Mouse (Mus musculus): ENCODE measurements around the gene Tmem108. TPM values are rescaled to one million over a fixed set of nuclear protein-coding genes. Genes with fewer than 3 reads are reported as not detected.

Gene Tmem108
- polyA plus RNA-seq, 1 experiment from 2014 or later: 108 TPM

- no peak overlapping the region for H3K4me3 ChIP-seq (ENCODE audit: low read depth, low read length)
- H3K36me3 ChIP-seq (ENCODE audit: control insufficient read depth, insufficient read depth, low read length): no peaks in the 10 kb centered on the region
- H3K9ac ChIP-seq (ENCODE audit: low read depth, low read length): no peak overlapping the region
- no peak for ATAC-seq (replicated peaks; ENCODE audit: insufficient number of reproducible peaks, low FRiP score, low TSS enrichment)
- H3K27me3 ChIP-seq (ENCODE audit: control insufficient read depth, insufficient read depth, low read length): no peaks in the 10 kb centered on the region
- H3K9me3 ChIP-seq (replicated peaks; ENCODE audit: control insufficient read depth, low read length): no peaks in the 10 kb centered on the region
- H3K27ac ChIP-seq (ENCODE audit: low read depth, low read length): no peak overlapping the region
- peaks cover 6% of the 10 kb centered on the region; the same call in 1 of the 2 replicates for H3K4me1 ChIP-seq (ENCODE audit: control insufficient read depth, insufficient read depth, low read length)
- WGBS (ENCODE audit: insufficient replicate concordance): 93% methylated on average over 6 of the region's 6 CpGs
- no peak overlapping the region for H3K4me2 ChIP-seq
Observed at GRCm38 (mm10) chr9:103536059-103536634, 225.5 kb downstream of the Tmem108 start.

GRCm38 (mm10) chr9:103525041-103525537 is 236.5 kb downstream of the Tmem108 start:
- ATAC-seq (replicated peaks; ENCODE audit: insufficient number of reproducible peaks, low FRiP score, low TSS enrichment): no peak; the same call in 1 of the 2 replicates
- Histone ChIP-seq H3K9me3 (replicated peaks; ENCODE audit: control insufficient read depth, low read length) (no peaks in the 10 kb centered on the region), H3K27ac (ENCODE audit: low read depth, low read length) (0 out of 2 replicates have a peak overlapping the region, but pooled peaks have one; percentile 50), H3K4me3 (ENCODE audit: low read depth, low read length) (no peak overlapping the region), H3K27me3 (ENCODE audit: control insufficient read depth, insufficient read depth, low read length) (no peaks in the 10 kb centered on the region), H3K36me3 (ENCODE audit: control insufficient read depth, insufficient read depth, low read length) (no peaks in the 10 kb centered on the region), H3K9ac (ENCODE audit: low read depth, low read length) (no peak overlapping the region), H3K4me1 (ENCODE audit: control insufficient read depth, insufficient read depth, low read length) (peaks cover 10% of the 10 kb centered on the region), H3K4me2 (no peak overlapping the region)
- 30% methylated on average over 10 of the region's 10 CpGs for WGBS (ENCODE audit: insufficient replicate concordance)

GRCm38 (mm10) chr9:103524600-103524999 is 237.0 kb downstream of the Tmem108 start:
- Histone ChIP-seq H3K9me3 (replicated peaks; ENCODE audit: control insufficient read depth, low read length) (no peaks in the 10 kb centered on the region), H3K27ac (ENCODE audit: low read depth, low read length) (no peak overlapping the region), H3K4me1 (ENCODE audit: control insufficient read depth, insufficient read depth, low read length) (peaks cover 10% of the 10 kb centered on the region), H3K4me3 (ENCODE audit: low read depth, low read length) (no peak overlapping the region), H3K4me2 (no peak overlapping the region), H3K36me3 (ENCODE audit: control insufficient read depth, insufficient read depth, low read length) (no peaks in the 10 kb centered on the region), H3K9ac (ENCODE audit: low read depth, low read length) (no peak overlapping the region), H3K27me3 (ENCODE audit: control insufficient read depth, insufficient read depth, low read length) (no peaks in the 10 kb centered on the region)
- no peak for ATAC-seq (replicated peaks; ENCODE audit: insufficient number of reproducible peaks, low FRiP score, low TSS enrichment)
- 45% methylated on average over 5 of the region's 5 CpGs for WGBS (ENCODE audit: insufficient replicate concordance)

- H3K4me2 ChIP-seq: no peak overlapping the region
- WGBS (ENCODE audit: insufficient replicate concordance): 66% methylated on average over 7 of the region's 7 CpGs
- H3K36me3 ChIP-seq (ENCODE audit: control insufficient read depth, insufficient read depth, low read length): no peaks in the 10 kb centered on the region
- no peak overlapping the region for H3K9ac ChIP-seq (ENCODE audit: low read depth, low read length)
- H3K4me3 ChIP-seq (ENCODE audit: low read depth, low read length): no peak overlapping the region
- no peak overlapping the region for H3K27ac ChIP-seq (ENCODE audit: low read depth, low read length)
- peaks cover 10% of the 10 kb centered on the region for H3K4me1 ChIP-seq (ENCODE audit: control insufficient read depth, insufficient read depth, low read length)
- no peaks in the 10 kb centered on the region; the same call in 1 of the 2 replicates for H3K9me3 ChIP-seq (replicated peaks; ENCODE audit: control insufficient read depth, low read length)
- no peak for ATAC-seq (replicated peaks; ENCODE audit: insufficient number of reproducible peaks, low FRiP score, low TSS enrichment)
- H3K27me3 ChIP-seq (ENCODE audit: control insufficient read depth, insufficient read depth, low read length): no peaks in the 10 kb centered on the region
Observed at GRCm38 (mm10) chr9:103523742-103524403, 237.8 kb downstream of the Tmem108 start.

- Histone ChIP-seq H3K27me3 (ENCODE audit: control insufficient read depth, insufficient read depth, low read length) (no peaks in the 10 kb centered on the region), H3K9me3 (replicated peaks; ENCODE audit: control insufficient read depth, low read length) (no peaks in the 10 kb centered on the region; the same call in 1 of the 2 replicates), H3K4me1 (ENCODE audit: control insufficient read depth, insufficient read depth, low read length) (peaks cover 10% of the 10 kb centered on the region), H3K36me3 (ENCODE audit: control insufficient read depth, insufficient read depth, low read length) (no peaks in the 10 kb centered on the region), H3K4me2 (no peak overlapping the region), H3K9ac (ENCODE audit: low read depth, low read length) (no peak overlapping the region), H3K27ac (ENCODE audit: low read depth, low read length) (no peak overlapping the region), H3K4me3 (ENCODE audit: low read depth, low read length) (no peak overlapping the region)
- no peak for ATAC-seq (replicated peaks; ENCODE audit: insufficient number of reproducible peaks, low FRiP score, low TSS enrichment)
- 55% methylated on average over 6 of the region's 6 CpGs for WGBS (ENCODE audit: insufficient replicate concordance)
Observed at GRCm38 (mm10) chr9:103523008-103523407, 238.6 kb downstream of the Tmem108 start.

- no peak for ATAC-seq (replicated peaks; ENCODE audit: insufficient number of reproducible peaks, low FRiP score, low TSS enrichment)
- Histone ChIP-seq H3K27ac (ENCODE audit: low read depth, low read length) (no peak overlapping the region), H3K27me3 (ENCODE audit: control insufficient read depth, insufficient read depth, low read length) (no peaks in the 10 kb centered on the region), H3K9me3 (replicated peaks; ENCODE audit: control insufficient read depth, low read length) (no peaks in the 10 kb centered on the region; the same call in 1 of the 2 replicates), H3K4me1 (ENCODE audit: control insufficient read depth, insufficient read depth, low read length) (no peaks in the 10 kb centered on the region), H3K4me2 (no peak overlapping the region), H3K36me3 (ENCODE audit: control insufficient read depth, insufficient read depth, low read length) (no peaks in the 10 kb centered on the region), H3K4me3 (ENCODE audit: low read depth, low read length) (no peak overlapping the region), H3K9ac (ENCODE audit: low read depth, low read length) (no peak overlapping the region)
- 82% methylated on average over 2 of the region's 2 CpGs for WGBS (ENCODE audit: insufficient replicate concordance)
Observed at GRCm38 (mm10) chr9:103513884-103514283, 247.8 kb downstream of the Tmem108 start.

- ATAC-seq (replicated peaks; ENCODE audit: insufficient number of reproducible peaks, low FRiP score, low TSS enrichment): no peak
- H3K27ac ChIP-seq (ENCODE audit: low read depth, low read length): no peak overlapping the region
- H3K4me1 ChIP-seq (ENCODE audit: control insufficient read depth, insufficient read depth, low read length): peaks cover 5% of the 10 kb centered on the region
- H3K9ac ChIP-seq (ENCODE audit: low read depth, low read length): no peak overlapping the region
- H3K36me3 ChIP-seq (ENCODE audit: control insufficient read depth, insufficient read depth, low read length): no peaks in the 10 kb centered on the region
- no peak overlapping the region for H3K4me3 ChIP-seq (ENCODE audit: low read depth, low read length)
- WGBS (ENCODE audit: insufficient replicate concordance): 79% methylated on average over 6 of the region's 6 CpGs
- H3K4me2 ChIP-seq: no peak overlapping the region
- H3K9me3 ChIP-seq (replicated peaks; ENCODE audit: control insufficient read depth, low read length): no peaks in the 10 kb centered on the region
- no peaks in the 10 kb centered on the region for H3K27me3 ChIP-seq (ENCODE audit: control insufficient read depth, insufficient read depth, low read length)
Observed at GRCm38 (mm10) chr9:103512257-103512656, 249.4 kb downstream of the Tmem108 start.

GRCm38 (mm10) chr9:103506968-103507584 is 254.6 kb downstream of the Tmem108 start:
- Histone ChIP-seq H3K4me2 (no peak overlapping the region), H3K9me3 (replicated peaks; ENCODE audit: control insufficient read depth, low read length) (no peaks in the 10 kb centered on the region), H3K4me1 (ENCODE audit: control insufficient read depth, insufficient read depth, low read length) (peaks cover 14% of the 10 kb centered on the region), H3K36me3 (ENCODE audit: control insufficient read depth, insufficient read depth, low read length) (no peaks in the 10 kb centered on the region), H3K27ac (ENCODE audit: low read depth, low read length) (no peak overlapping the region), H3K27me3 (ENCODE audit: control insufficient read depth, insufficient read depth, low read length) (no peaks in the 10 kb centered on the region), H3K4me3 (ENCODE audit: low read depth, low read length) (no peak overlapping the region), H3K9ac (ENCODE audit: low read depth, low read length) (no peak overlapping the region)
- ATAC-seq (replicated peaks; ENCODE audit: insufficient number of reproducible peaks, low FRiP score, low TSS enrichment): no peak
- 77% methylated on average over 7 of the region's 7 CpGs for WGBS (ENCODE audit: insufficient replicate concordance)

Data from heart, embryonic 11.5 days (tissue).